Mouse (Mus musculus) ES-E14 (cell line): ENCODE data around the gene Shisa7.

ENCODE experiments used
- HCFC1 ChIP-seq: IDR thresholded peaks from 2 replicates; pipeline ENCODE4 v1.6.1; 2012; ENCODE audit warnings: low read length, inconsistent platforms, borderline replicate concordance; ENCODE audit not compliant: insufficient read depth
- MAFK ChIP-seq: IDR thresholded peaks from 2 replicates; pipeline ENCODE4 v1.6.1; 2014; ENCODE audit warnings: mild to moderate bottlenecking, low read depth, low read length, inconsistent platforms; ENCODE audit not compliant: insufficient read depth
- ZNF384 ChIP-seq: IDR thresholded peaks from 2 replicates; pipeline ENCODE4 v1.6.1; 2012; ENCODE audit warnings: low read depth, low read length, inconsistent platforms

- no peak for TF ChIP-seq MAFK
- TF ChIP-seq ZNF384: no peak
- TF ChIP-seq HCFC1: no peak
These were observed 15.0 kb upstream of the Shisa7 start for GRCm38 (mm10) chr7:4859418-4859978.
